Mouse (Mus musculus) lung, postnatal 14 days (tissue): ENCODE data around the gene Mindy3.

ENCODE experiments used
- DNase-seq: peaks from one replicate; pipeline ENCODE4 v3.0.0; 2021

Mindy3 gene

DNA sequence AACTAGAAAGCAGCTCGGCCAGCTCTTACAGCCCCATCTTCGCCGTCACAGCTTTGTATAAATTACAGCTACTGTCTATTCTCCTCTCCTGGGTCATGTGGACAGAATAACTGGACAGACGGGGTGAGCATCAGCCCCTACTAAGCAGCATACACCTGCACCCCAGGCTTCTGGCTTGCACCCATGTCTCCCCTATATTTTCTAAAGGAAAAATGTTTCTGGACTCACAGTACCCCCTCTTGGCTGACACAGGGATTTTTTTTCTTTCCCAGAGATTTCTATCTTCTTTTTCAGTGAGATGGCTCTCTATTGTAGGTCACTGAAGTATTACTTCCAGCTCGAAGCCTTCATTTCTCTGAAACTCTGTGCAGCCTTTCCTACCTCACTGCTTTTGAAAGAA, 122.0 kb downstream of the Mindy3 start:
- DNase-seq = no peak
